Mouse (Mus musculus) C2C12 (cell line): ENCODE measurements at regions not wholly inside any gene's neighbourhood (a gene's known extent, or its start where the extent isn't known, plus 50 kb on each side); places are given as distances from the start of the nearest gene placed in this dataset.

Source experiments
- CEBPB ChIP-seq: IDR thresholded peaks from one replicate; pipeline ENCODE4 v1.6.1; 2011; ENCODE audit warnings: low read depth, mild to moderate bottlenecking, control low read depth, moderate library complexity
- CTCF ChIP-seq: IDR thresholded peaks from one replicate; pipeline ENCODE4 v1.5.1; 2011; ENCODE audit not compliant: control insufficient read depth, insufficient read depth, insufficient read length
- FOSL1 ChIP-seq: IDR thresholded peaks from one replicate; pipeline ENCODE4 v1.8.0; 2011; ENCODE audit warnings: mild to moderate bottlenecking, low read length; ENCODE audit not compliant: poor library complexity, insufficient read depth, severe bottlenecking
- MAX ChIP-seq: IDR thresholded peaks from one replicate; pipeline ENCODE4 v1.6.1; 2011; ENCODE audit warnings: mild to moderate bottlenecking, control low read depth
- MYOD1 ChIP-seq: IDR thresholded peaks from one replicate; pipeline ENCODE4 v1.6.1; 2011; ENCODE audit warnings: low read depth; ENCODE audit not compliant: control insufficient read depth, insufficient read length

DNA sequence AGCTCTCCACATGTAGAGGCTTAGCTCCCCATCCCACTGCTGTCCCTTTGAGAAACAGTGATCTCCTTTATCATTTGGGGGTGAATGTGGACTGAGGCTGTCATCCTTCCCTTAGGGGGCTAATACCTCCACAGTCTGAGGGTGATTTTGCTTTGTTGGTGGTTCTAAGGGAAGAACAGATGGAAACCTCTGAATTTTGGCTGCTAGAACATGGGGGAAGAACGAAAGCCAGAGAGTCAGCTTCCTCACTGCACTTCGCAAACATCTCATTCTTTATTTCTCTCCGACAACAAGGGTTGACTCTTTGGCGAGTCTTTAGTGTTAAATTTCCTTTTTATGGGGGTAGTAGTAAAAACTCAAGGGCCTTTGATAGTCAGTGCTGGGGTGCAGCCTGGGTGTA is 604.6 kb downstream of the Bcl11a start:
- no peak for TF ChIP-seq CTCF
- no peak for TF ChIP-seq MYOD1
- TF ChIP-seq CEBPB, result no peak
- TF ChIP-seq FOSL1, result no peak
- no peak for TF ChIP-seq MAX
